Mouse (Mus musculus) olfactory bulb, adult 2 months (tissue): ENCODE results near the gene Mrln. TPM values are rescaled to one million over a fixed set of nuclear protein-coding genes. Genes with fewer than 3 reads are reported as not detected.

Experiments
- H3K27ac ChIP-seq: fragments of 200-500 bp; 2 replicates; pipeline ENCODE4 v1.5.1; 2012; ENCODE audit warnings: low read depth, low read length; ENCODE audit not compliant: insufficient read depth
- H3K4me1 ChIP-seq: fragments of 200-500 bp; 2 replicates; pipeline ENCODE4 v1.6.1; 2012; ENCODE audit warnings: low read length; ENCODE audit not compliant: control insufficient read depth, insufficient read depth
- H3K4me3 ChIP-seq: fragments of 200-500 bp; 2 replicates; pipeline ENCODE4 v1.5.1; 2012; ENCODE audit warnings: mild to moderate bottlenecking, low read depth, low read length, moderate library complexity; ENCODE audit not compliant: insufficient read depth
- CTCF ChIP-seq: fragments of 200-500 bp; IDR thresholded peaks from 2 replicates; pipeline ENCODE4 v1.5.1; 2012; ENCODE audit warnings: low read depth, mild to moderate bottlenecking, low read length, moderate library complexity; ENCODE audit not compliant: insufficient read depth
- POLR2A ChIP-seq: fragments of 200-500 bp; IDR thresholded peaks from 2 replicates; pipeline ENCODE4 v1.6.1; 2012; ENCODE audit warnings: mild to moderate bottlenecking, low read depth, low read length, moderate library complexity; ENCODE audit not compliant: insufficient read depth
- WGBS: fragments of 180-500 bp; shearing (Covaris S2); methylation state at CpG from one replicate; pipeline ENCODE4 v1.1.7; 2018; 5-methylcytosine and 5-hydroxymethylcytosine counted together
- polyA plus RNA-seq: library from polyadenylated mRNA; stranded (reverse); fragments of >200 nt; gene quantifications from 2 replicates; pipeline ENCODE4 v1.2.4, GENCODE M21; 2012; ENCODE audit warnings: low replicate concordance; ENCODE audit not compliant: missing spikeins, insufficient read depth, insufficient read length

Mrln gene
- polyA plus RNA-seq, 1 experiment = not detected

- 84% methylated on average over 4 of the region's 4 CpGs for WGBS
- no peak overlapping the region for H3K4me3 ChIP-seq
- no peak for TF ChIP-seq CTCF
- no peak for TF ChIP-seq POLR2A
- H3K27ac ChIP-seq = no peak overlapping the region
- H3K4me1 ChIP-seq = no peaks in the 10 kb centered on the region
These were observed 56.4 kb downstream of the Mrln start for GRCm38 (mm10) chr10:70260904-70261303.

- H3K4me3 ChIP-seq = no peak overlapping the region
- no peaks in the 10 kb centered on the region for H3K4me1 ChIP-seq
- 97% methylated on average over 3 of the region's 3 CpGs for whole genome bisulfite sequencing
- H3K27ac ChIP-seq = no peak overlapping the region
- TF ChIP-seq CTCF (no peak), POLR2A (no peak)
These were observed 57.6 kb downstream of the Mrln start for GRCm38 (mm10) chr10:70262051-70262450.

GRCm38 (mm10) chr10:70263681-70264189 is 59.3 kb downstream of the Mrln start:
- 79% methylated on average over 4 of the region's 4 CpGs for WGBS
- Histone ChIP-seq H3K4me3 (no peak overlapping the region), H3K4me1 (no peaks in the 10 kb centered on the region), H3K27ac (no peak overlapping the region)
- TF ChIP-seq POLR2A = no peak
- no peak for TF ChIP-seq CTCF

- no peak overlapping the region for H3K4me3 ChIP-seq
- no peaks in the 10 kb centered on the region for H3K4me1 ChIP-seq
- 82% methylated on average over 9 of the region's 9 CpGs for WGBS
- H3K27ac ChIP-seq = no peak overlapping the region
- TF ChIP-seq CTCF (no peak), POLR2A (no peak)
These were observed 60.0 kb downstream of the Mrln start for GRCm38 (mm10) chr10:70264337-70265036.

- H3K4me1 ChIP-seq = no peaks in the 10 kb centered on the region
- no peak overlapping the region for H3K4me3 ChIP-seq
- TF ChIP-seq POLR2A (no peak), CTCF (no peak)
- H3K27ac ChIP-seq = no peak overlapping the region
- WGBS = 43% methylated on average over 6 of the region's 6 CpGs
These were observed 62.0 kb downstream of the Mrln start for GRCm38 (mm10) chr10:70266501-70266900.

GRCm38 (mm10) chr10:70268581-70269446 is 64.3 kb downstream of the Mrln start:
- no peaks in the 10 kb centered on the region for H3K4me1 ChIP-seq
- WGBS = 80% methylated on average over 23 of the region's 23 CpGs
- no peak overlapping the region for H3K4me3 ChIP-seq
- TF ChIP-seq CTCF (no peak), POLR2A (no peak)
- H3K27ac ChIP-seq = no peak overlapping the region

Other genes with a start within 250 kb of the Mrln start
- not detected in 2 replicates for gene Ccdc6, start 107.5 kb upstream of the Mrln start, polyA plus RNA-seq
- gene Slc16a9, start 40.4 kb downstream of the Mrln start, polyA plus RNA-seq = not detected in 2 replicates
- gene Fam13c, start 235.8 kb downstream of the Mrln start, polyA plus RNA-seq = not detected in 2 replicates